Mouse (Mus musculus): ENCODE data around the gene Ccne1.

The Ccne1 gene

GRCm38 (mm10) chr7:38054246-38054645, 53.1 kb downstream of the Ccne1 start:
- no peak for DNase-seq (ENCODE audit: low read depth, low spot score)

All from R1 (cell line).